Mouse (Mus musculus) liver, postnatal 0 days (tissue): ENCODE measurements around the gene Lrrc49. TPM values are rescaled to one million over a fixed set of nuclear protein-coding genes. Genes with fewer than 3 reads are reported as not detected.
A peak's percentile ranks its signal among the peaks of the same experiment; 100 is the strongest.

Experiments used
- ATAC-seq: fragments of 200-750 bp; cut with Nextera tagmentation; 2 replicates; pipeline ENCODE4 v1.8.0; 2017; ENCODE audit warnings: mild to moderate bottlenecking, moderate library complexity
- DNase-seq: peaks from one replicate; pipeline ENCODE4 v3.0.0-alpha.2; 2016
- H3K27ac ChIP-seq: fragments of 300-500 bp; sonication (generic); 2 replicates; pipeline ENCODE4 v1.5.1; 2014; ENCODE audit warnings: antibody characterized with exemption, moderate library complexity, mild to moderate bottlenecking, low read depth
- H3K27me3 ChIP-seq: fragments of 300-500 bp; sonication (generic); 2 replicates; pipeline ENCODE4 v1.6.1; 2014; ENCODE audit warnings: low read length, control low read depth, mixed read lengths; ENCODE audit not compliant: insufficient read depth
- H3K36me3 ChIP-seq: fragments of 300-500 bp; sonication (generic); replicated peaks from 2 replicates; pipeline ENCODE4 v1.6.1; 2014; ENCODE audit warnings: mild to moderate bottlenecking, control low read depth, low read length, moderate library complexity, mixed read lengths; ENCODE audit not compliant: insufficient read depth
- H3K4me1 ChIP-seq: fragments of 300-500 bp; sonication (generic); 2 replicates; pipeline ENCODE4 v1.6.1; 2014; ENCODE audit warnings: antibody characterized with exemption, mild to moderate bottlenecking, control low read depth; ENCODE audit not compliant: insufficient read depth
- H3K4me2 ChIP-seq: fragments of 300-500 bp; sonication (generic); 2 replicates; pipeline ENCODE4 v1.6.1; 2014; ENCODE audit warnings: low read depth, mild to moderate bottlenecking, low read length, moderate library complexity, mixed read lengths
- H3K4me3 ChIP-seq: fragments of 300-500 bp; sonication (generic); 2 replicates; pipeline ENCODE4 v1.5.1; 2014; ENCODE audit warnings: low read depth, low read length
- H3K9ac ChIP-seq: fragments of 300-500 bp; sonication (generic); replicated peaks from 2 replicates; pipeline ENCODE4 v1.6.1; 2014; ENCODE audit warnings: mild to moderate bottlenecking, moderate library complexity
- H3K9me3 ChIP-seq: fragments of 300-500 bp; sonication (generic); 2 replicates; pipeline ENCODE4 v1.6.1; 2016; ENCODE audit warnings: mild to moderate bottlenecking, control low read depth, low read length, mixed read lengths
- CTCF ChIP-seq: sonication (generic); IDR thresholded peaks from 2 replicates; pipeline ENCODE4 v1.5.1; 2016; ENCODE audit warnings: antibody characterized with exemption, low read depth
- EP300 ChIP-seq: IDR thresholded peaks from 2 replicates; pipeline ENCODE4 v1.6.1; 2016; ENCODE audit warnings: antibody characterized with exemption, low read depth, mild to moderate bottlenecking
- WGBS: fragments of 180-500 bp; shearing (Covaris S2); extraction: QIAGEN DNeasy Blood & Tissue Kit; methylation state at CpG from one replicate; pipeline ENCODE4 v1.1.7; 2014; ENCODE audit not compliant: insufficient replicate concordance; 5-methylcytosine and 5-hydroxymethylcytosine counted together
- polyA plus RNA-seq: library from polyadenylated mRNA; unstranded; fragments of >200 nt; fragmentation: Nextera tagmentation; extraction: Ambion mirVana; gene quantifications from 2 replicates; pipeline ENCODE4 v1.2.1, GENCODE M21; 2015

Lrrc49 gene
- polyA plus RNA-seq, 1 experiment from 2014 or later: 0.63 TPM

DNA sequence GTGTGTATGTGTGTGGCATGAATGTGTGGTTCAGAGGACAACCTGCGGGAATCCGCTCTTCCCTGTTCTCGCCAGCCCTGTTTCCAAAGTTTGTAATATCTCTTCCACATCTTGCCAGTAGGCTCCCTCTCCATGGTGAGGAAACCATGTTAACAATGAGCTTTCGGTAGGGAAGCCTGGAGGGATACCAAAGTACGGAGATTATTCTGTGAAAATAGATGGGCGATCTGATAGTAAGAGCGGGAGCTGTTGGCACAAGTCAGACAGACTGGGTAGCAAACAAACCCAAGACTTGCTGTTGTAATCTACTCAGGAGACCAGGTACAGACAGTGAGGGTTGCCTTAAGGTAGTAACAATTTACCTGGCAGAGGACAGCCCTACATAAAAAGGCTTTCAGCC, 124.1 kb downstream of the Lrrc49 start:
- Histone ChIP-seq H3K27ac (no peak overlapping the region), H3K27me3 (no peaks in the 10 kb centered on the region), H3K4me2 (no peak overlapping the region), H3K4me3 (no peak overlapping the region), H3K9me3 (no peaks in the 10 kb centered on the region), H3K36me3 (no peaks in the 10 kb centered on the region), H3K9ac (no peak overlapping the region), H3K4me1 (no peaks in the 10 kb centered on the region)
- WGBS: 84% methylated on average over 7 of the region's 7 CpGs
- ATAC-seq (no peak), DNase-seq (no peak)
- TF ChIP-seq CTCF (no peak), EP300 (no peak)

GRCm38 (mm10) chr9:60562443-60563371, 125.3 kb downstream of the Lrrc49 start:
- TF ChIP-seq CTCF: peak; percentile 36
- no peak for TF ChIP-seq EP300
- Histone ChIP-seq H3K9ac (no peak overlapping the region), H3K4me1 (no peaks in the 10 kb centered on the region), H3K4me2 (peak overlapping the region; percentile 38), H3K36me3 (no peaks in the 10 kb centered on the region), H3K4me3 (no peak overlapping the region; the same call in 1 of the 2 replicates), H3K27me3 (no peaks in the 10 kb centered on the region), H3K9me3 (no peaks in the 10 kb centered on the region), H3K27ac (no peak overlapping the region)
- ATAC-seq (no peak), DNase-seq (no peak)
- 35% methylated on average over 20 of the region's 20 CpGs for WGBS

DNA sequence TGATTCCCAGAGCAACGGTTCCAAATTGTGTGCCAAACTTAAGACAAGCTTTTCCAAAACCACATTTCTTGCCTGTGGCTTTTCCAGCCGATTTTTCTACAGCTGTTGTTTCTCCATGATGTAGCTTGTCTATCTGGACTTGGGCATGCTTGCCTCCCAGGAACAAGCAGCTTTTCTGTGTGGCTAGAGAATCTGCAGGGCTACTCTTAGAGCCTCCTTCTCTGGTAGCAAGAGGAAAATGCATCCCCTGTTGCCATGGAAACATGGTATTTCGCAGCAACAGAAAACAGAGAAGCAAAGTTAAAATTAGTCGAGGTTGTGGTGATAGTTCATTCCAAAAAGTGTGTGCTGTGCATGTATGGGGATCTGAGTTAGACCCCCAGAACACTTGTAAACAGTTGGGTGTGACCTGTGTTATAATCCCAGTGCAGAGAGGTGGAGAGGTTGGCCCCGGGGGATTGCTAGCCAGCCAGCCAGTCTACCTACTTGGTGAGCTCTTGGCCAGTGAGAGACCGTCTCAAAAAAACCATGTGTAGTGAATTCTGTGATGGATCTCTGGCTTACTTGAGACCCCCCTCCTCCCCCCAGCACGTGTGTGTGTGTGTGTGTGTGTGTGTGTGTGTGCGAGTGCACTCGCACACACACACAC, 126.2 kb downstream of the Lrrc49 start:
- 65% methylated on average over 8 of the region's 9 CpGs for WGBS
- no peaks in the 10 kb centered on the region for H3K36me3 ChIP-seq
- no peaks in the 10 kb centered on the region for H3K9me3 ChIP-seq
- H3K4me2 ChIP-seq: no peak overlapping the region
- no peak overlapping the region for H3K27ac ChIP-seq
- no peak for TF ChIP-seq CTCF
- TF ChIP-seq EP300: no peak
- ATAC-seq (no peak), DNase-seq (no peak)
- no peaks in the 10 kb centered on the region for H3K4me1 ChIP-seq
- no peak overlapping the region for H3K9ac ChIP-seq
- H3K27me3 ChIP-seq: no peaks in the 10 kb centered on the region
- no peak overlapping the region for H3K4me3 ChIP-seq

- TF ChIP-seq CTCF (no peak), EP300 (no peak)
- H3K4me2 ChIP-seq: no peak overlapping the region
- ATAC-seq (no peak), DNase-seq (no peak)
- 83% methylated on average over 3 of the region's 3 CpGs for WGBS
- no peaks in the 10 kb centered on the region for H3K9me3 ChIP-seq
- H3K4me3 ChIP-seq: no peak overlapping the region
- H3K4me1 ChIP-seq: no peaks in the 10 kb centered on the region
- no peak overlapping the region for H3K9ac ChIP-seq
- no peak overlapping the region for H3K27ac ChIP-seq
- H3K36me3 ChIP-seq: no peaks in the 10 kb centered on the region
- no peaks in the 10 kb centered on the region for H3K27me3 ChIP-seq
Measured at GRCm38 (mm10) chr9:60558507-60558906, 129.5 kb downstream of the Lrrc49 start.

GRCm38 (mm10) chr9:60551238-60551637, 136.7 kb downstream of the Lrrc49 start:
- Histone ChIP-seq H3K4me3 (no peak overlapping the region), H3K4me1 (no peaks in the 10 kb centered on the region), H3K27me3 (no peaks in the 10 kb centered on the region), H3K4me2 (no peak overlapping the region), H3K9me3 (no peaks in the 10 kb centered on the region), H3K27ac (no peak overlapping the region), H3K9ac (no peak overlapping the region), H3K36me3 (no peaks in the 10 kb centered on the region)
- DNase-seq: no peak
- TF ChIP-seq EP300: no peak
- TF ChIP-seq CTCF: peak; percentile 40; the same call in 1 of the 2 replicates
- ATAC-seq: no peak
- WGBS: 86% methylated on average over 4 of the region's 4 CpGs

DNA sequence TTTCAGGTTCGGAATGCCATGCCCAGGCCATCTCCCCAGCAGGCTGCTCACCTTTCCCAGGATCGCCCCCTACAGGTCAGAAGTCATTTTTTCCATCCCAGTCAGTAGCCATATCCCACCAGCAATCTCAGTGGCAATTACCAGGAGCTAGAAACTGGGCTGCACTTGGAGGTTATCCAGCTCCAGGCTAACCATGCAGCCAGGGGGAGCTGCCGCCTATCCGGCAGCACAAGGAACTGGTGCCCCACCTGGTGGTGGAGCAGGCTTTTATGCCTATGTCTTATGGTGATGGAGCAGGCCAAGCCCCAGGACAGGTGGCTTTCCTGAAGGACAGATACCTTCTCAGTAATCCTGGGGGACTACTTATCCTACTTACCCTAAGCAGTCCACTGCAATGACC, 139.8 kb downstream of the Lrrc49 start:
- ATAC-seq (no peak), DNase-seq (peak; percentile 32)
- TF ChIP-seq EP300 (no peak), CTCF (peak; percentile 67)
- Histone ChIP-seq H3K4me3 (no peak overlapping the region), H3K4me2 (no peak overlapping the region), H3K27me3 (no peaks in the 10 kb centered on the region), H3K9ac (no peak overlapping the region), H3K4me1 (peaks cover 9% of the 10 kb centered on the region), H3K36me3 (no peaks in the 10 kb centered on the region), H3K27ac (no peak overlapping the region), H3K9me3 (no peaks in the 10 kb centered on the region)
- WGBS: 29% methylated on average over 4 of the region's 4 CpGs
